Mouse (Mus musculus): ENCODE results near the gene Ubr3.

DNA sequence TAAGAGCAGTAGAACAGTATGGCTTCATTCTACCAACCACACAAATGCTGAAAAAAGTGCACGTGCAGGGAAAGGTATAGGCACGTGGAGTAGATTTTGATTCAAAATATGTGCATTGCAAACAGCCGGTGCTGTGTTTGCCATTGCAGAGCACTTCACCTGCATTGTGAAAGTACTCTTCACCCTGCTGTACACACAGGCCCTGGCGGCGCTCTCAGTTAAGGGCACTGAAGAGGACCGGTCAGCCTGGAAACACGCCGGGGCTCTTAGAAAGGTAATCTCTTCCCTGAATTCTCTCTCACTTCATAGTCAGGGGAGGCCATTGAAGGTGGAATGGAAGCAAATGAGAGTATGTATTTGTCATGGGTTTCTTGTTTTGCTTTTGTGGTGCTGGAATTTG, 115.9 kb downstream of the Ubr3 start:
- no peak for TF ChIP-seq CHD2 (IDR thresholded peaks at IDR 0.05; ENCODE audit: low read depth, low read length)
- no peak for TF ChIP-seq ZNF384 (IDR thresholded peaks at IDR 0.05; ENCODE audit: low read depth, low read length)
- no peak for TF ChIP-seq HCFC1 (IDR thresholded peaks at IDR 0.05; ENCODE audit: borderline replicate concordance, insufficient read depth, low read length)
- TF ChIP-seq ZC3H11A (IDR thresholded peaks at IDR 0.05; ENCODE audit: borderline replicate concordance, low read depth, low read length): no peak
- TF ChIP-seq MAFK (IDR thresholded peaks at IDR 0.05; ENCODE audit: insufficient read depth, low read depth, low read length): no peak
